Mouse (Mus musculus): ENCODE measurements around the gene Hao2. TPM values are rescaled to one million over a fixed set of nuclear protein-coding genes. Genes with fewer than 3 reads are reported as not detected.

Hao2 gene
- polyA plus RNA-seq (2015; fragmentation: Nextera tagmentation; extraction: Ambion mirVana): 0.20 TPM in 1 of 2 replicates, not detected in the other

- no peak for ATAC-seq (replicated peaks)
- no peaks in the 10 kb centered on the region for H3K9me3 ChIP-seq
- H3K9ac ChIP-seq (replicated peaks): no peak within 1 kb of the TSS
- H3K27me3 ChIP-seq: no peaks in the 10 kb centered on the region
- no peaks in the 10 kb centered on the region for H3K36me3 ChIP-seq
- no peaks in the 10 kb centered on the region for H3K4me1 ChIP-seq
- no peak within 1 kb of the TSS for H3K4me2 ChIP-seq (replicated peaks)
- WGBS: 95% methylated on average over 3 of the region's 3 CpGs
- no peak within 1 kb of the TSS for H3K4me3 ChIP-seq
- no peak within 1 kb of the TSS for H3K27ac ChIP-seq (replicated peaks)
These were observed at the start of gene Hao2 for GRCm38 (mm10) chr3:98893057-98893772. Gene Hao2 (minus strand): TSS chr3:98893239.

- H3K4me3 ChIP-seq: peak overlapping the region; percentile 35
- peak; percentile 57 for ATAC-seq (replicated peaks)
- H3K27me3 ChIP-seq: no peaks in the 10 kb centered on the region
- H3K4me1 ChIP-seq: peaks cover 11% of the 10 kb centered on the region; the same call in 1 of the 2 replicates
- 45% methylated on average over 10 of the region's 10 CpGs for WGBS
- no peaks in the 10 kb centered on the region for H3K9me3 ChIP-seq
- peak overlapping the region; percentile 63 for H3K4me2 ChIP-seq (replicated peaks)
- H3K36me3 ChIP-seq: no peaks in the 10 kb centered on the region
- H3K27ac ChIP-seq (replicated peaks): no peak overlapping the region
- peak overlapping the region; percentile 36 for H3K9ac ChIP-seq (replicated peaks)
These were observed 48.6 kb upstream of the Hao2 start for GRCm38 (mm10) chr3:98941601-98942000.

- H3K27ac ChIP-seq (replicated peaks): no peak overlapping the region
- no peaks in the 10 kb centered on the region for H3K27me3 ChIP-seq
- H3K36me3 ChIP-seq: no peaks in the 10 kb centered on the region
- H3K4me2 ChIP-seq (replicated peaks): peak overlapping the region; percentile 63
- peak; percentile 79 for ATAC-seq (replicated peaks)
- H3K4me3 ChIP-seq: peak overlapping the region; percentile 35
- peaks cover 11% of the 10 kb centered on the region; the same call in 1 of the 2 replicates for H3K4me1 ChIP-seq
- peak overlapping the region; percentile 36 for H3K9ac ChIP-seq (replicated peaks)
- WGBS: 19% methylated on average over 24 of the region's 24 CpGs
- H3K9me3 ChIP-seq: no peaks in the 10 kb centered on the region
These were observed 48.1 kb upstream of the Hao2 start for GRCm38 (mm10) chr3:98941066-98941551.

GRCm38 (mm10) chr3:98940225-98940624, 47.2 kb upstream of the Hao2 start:
- no peak for ATAC-seq (replicated peaks)
- WGBS: 59% methylated on average over 4 of the region's 4 CpGs

GRCm38 (mm10) chr3:98936446-98936845, 43.4 kb upstream of the Hao2 start:
- Histone ChIP-seq H3K36me3 (no peaks in the 10 kb centered on the region), H3K4me3 (no peak overlapping the region), H3K9ac (replicated peaks) (no peak overlapping the region), H3K4me2 (replicated peaks) (no peak overlapping the region), H3K4me1 (peaks cover 6% of the 10 kb centered on the region; the same call in 1 of the 2 replicates), H3K27me3 (no peaks in the 10 kb centered on the region), H3K9me3 (no peaks in the 10 kb centered on the region), H3K27ac (replicated peaks) (no peak overlapping the region)
- no peak for ATAC-seq (replicated peaks)
- 96% methylated on average over 3 of the region's 3 CpGs for WGBS

More at GRCm38 (mm10) chr3:98940225-98940624, 47.2 kb upstream of the Hao2 start:
- H3K4me3 ChIP-seq: no peak overlapping the region
- no peaks in the 10 kb centered on the region for H3K9me3 ChIP-seq
- no peaks in the 10 kb centered on the region for H3K36me3 ChIP-seq
- no peak overlapping the region for H3K9ac ChIP-seq (replicated peaks)
- peaks cover 11% of the 10 kb centered on the region; the same call in 1 of the 2 replicates for H3K4me1 ChIP-seq
- no peak overlapping the region for H3K4me2 ChIP-seq (replicated peaks)
- no peak overlapping the region for H3K27ac ChIP-seq (replicated peaks)
- no peaks in the 10 kb centered on the region for H3K27me3 ChIP-seq

GRCm38 (mm10) chr3:98934601-98935000, 41.6 kb upstream of the Hao2 start:
- H3K4me1 ChIP-seq: no peaks in the 10 kb centered on the region

GRCm38 (mm10) chr3:98934041-98934440, 41.0 kb upstream of the Hao2 start:
- H3K4me1 ChIP-seq: no peaks in the 10 kb centered on the region
- ATAC-seq (replicated peaks): no peak
- 95% methylated on average over 1 of the region's 1 CpGs for WGBS
- H3K27me3 ChIP-seq: no peaks in the 10 kb centered on the region
- no peak overlapping the region for H3K4me3 ChIP-seq
- H3K36me3 ChIP-seq: no peaks in the 10 kb centered on the region
- H3K9me3 ChIP-seq: no peaks in the 10 kb centered on the region
- no peak overlapping the region for H3K9ac ChIP-seq (replicated peaks)
- no peak overlapping the region for H3K4me2 ChIP-seq (replicated peaks)
- H3K27ac ChIP-seq (replicated peaks): no peak overlapping the region

More at GRCm38 (mm10) chr3:98934601-98935000, 41.6 kb upstream of the Hao2 start:
- Histone ChIP-seq H3K36me3 (no peaks in the 10 kb centered on the region), H3K9me3 (no peaks in the 10 kb centered on the region), H3K9ac (replicated peaks) (no peak overlapping the region), H3K27ac (replicated peaks) (no peak overlapping the region), H3K27me3 (no peaks in the 10 kb centered on the region), H3K4me2 (replicated peaks) (no peak overlapping the region), H3K4me3 (no peak overlapping the region)
- WGBS: 94% methylated on average over 7 of the region's 7 CpGs
- ATAC-seq (replicated peaks): no peak

GRCm38 (mm10) chr3:98932421-98932820, 39.4 kb upstream of the Hao2 start:
- H3K36me3 ChIP-seq: no peaks in the 10 kb centered on the region
- no peak for ATAC-seq (replicated peaks)
- H3K4me2 ChIP-seq (replicated peaks): no peak overlapping the region
- H3K4me1 ChIP-seq: no peaks in the 10 kb centered on the region
- no peaks in the 10 kb centered on the region for H3K27me3 ChIP-seq
- no peaks in the 10 kb centered on the region for H3K9me3 ChIP-seq
- no peak overlapping the region for H3K4me3 ChIP-seq
- H3K27ac ChIP-seq (replicated peaks): no peak overlapping the region
- H3K9ac ChIP-seq (replicated peaks): no peak overlapping the region

- Histone ChIP-seq H3K9ac (replicated peaks) (no peak overlapping the region), H3K27me3 (no peaks in the 10 kb centered on the region), H3K9me3 (no peaks in the 10 kb centered on the region), H3K4me3 (no peak overlapping the region), H3K4me2 (replicated peaks) (no peak overlapping the region), H3K4me1 (no peaks in the 10 kb centered on the region), H3K27ac (replicated peaks) (no peak overlapping the region), H3K36me3 (no peaks in the 10 kb centered on the region)
- WGBS: 56% methylated on average over 1 of the region's 1 CpGs
- no peak for ATAC-seq (replicated peaks)
These were observed 38.8 kb upstream of the Hao2 start for GRCm38 (mm10) chr3:98931836-98932235.

- no peaks in the 10 kb centered on the region for H3K36me3 ChIP-seq
- no peak overlapping the region for H3K4me3 ChIP-seq
- no peak overlapping the region for H3K27ac ChIP-seq (replicated peaks)
- H3K9me3 ChIP-seq: no peaks in the 10 kb centered on the region; the same call in 1 of the 2 replicates
- H3K27me3 ChIP-seq: no peaks in the 10 kb centered on the region
- H3K9ac ChIP-seq (replicated peaks): no peak overlapping the region
- ATAC-seq (replicated peaks): no peak
- WGBS: 83% methylated on average over 3 of the region's 3 CpGs
- no peak overlapping the region for H3K4me2 ChIP-seq (replicated peaks)
- no peaks in the 10 kb centered on the region for H3K4me1 ChIP-seq
These were observed 27.4 kb upstream of the Hao2 start for GRCm38 (mm10) chr3:98920417-98920816.

- no CpG with 5 or more reads among the region's 1 CpGs for WGBS
- H3K36me3 ChIP-seq: no peaks in the 10 kb centered on the region
- H3K9me3 ChIP-seq: no peaks in the 10 kb centered on the region
- no peak overlapping the region for H3K4me2 ChIP-seq (replicated peaks)
- H3K4me3 ChIP-seq: no peak overlapping the region
- no peaks in the 10 kb centered on the region for H3K27me3 ChIP-seq
- H3K9ac ChIP-seq (replicated peaks): no peak overlapping the region
- ATAC-seq (replicated peaks): no peak
- no peaks in the 10 kb centered on the region for H3K4me1 ChIP-seq
- no peak overlapping the region for H3K27ac ChIP-seq (replicated peaks)
These were observed 24.2 kb upstream of the Hao2 start for GRCm38 (mm10) chr3:98917260-98917659.

- no peak overlapping the region for H3K4me3 ChIP-seq
- no peaks in the 10 kb centered on the region for H3K9me3 ChIP-seq
- H3K36me3 ChIP-seq: no peaks in the 10 kb centered on the region
- H3K9ac ChIP-seq (replicated peaks): no peak overlapping the region
- no peak overlapping the region for H3K4me2 ChIP-seq (replicated peaks)
- H3K4me1 ChIP-seq: no peaks in the 10 kb centered on the region
- no peak for ATAC-seq (replicated peaks)
- H3K27ac ChIP-seq (replicated peaks): no peak overlapping the region
- no peaks in the 10 kb centered on the region for H3K27me3 ChIP-seq
- WGBS: 84% methylated on average over 2 of the region's 2 CpGs
These were observed 23.8 kb upstream of the Hao2 start for GRCm38 (mm10) chr3:98916856-98917255.
